Mouse (Mus musculus) stomach, embryonic 15.5 days (tissue): Measurements from ENCODE around the gene Grm1. TPM values are rescaled to one million over a fixed set of nuclear protein-coding genes. Genes with fewer than 3 reads are reported as not detected.

ENCODE experiments used
- ATAC-seq: fragments of 200-750 bp; cut with Nextera tagmentation; 2 replicates; pipeline ENCODE4 v1.8.0; 2017; ENCODE audit warnings: low read depth, moderate number of reproducible peaks, moderate TSS enrichment; ENCODE audit not compliant: insufficient read depth, low FRiP score
- H3K27ac ChIP-seq: fragments of 300-500 bp; sonication (generic); 2 replicates; pipeline ENCODE4 v1.5.1; 2015; ENCODE audit warnings: mild to moderate bottlenecking, inconsistent platforms
- H3K27me3 ChIP-seq: fragments of 300-500 bp; sonication (generic); replicated peaks from 2 replicates; pipeline ENCODE4 v1.6.1; 2015; ENCODE audit warnings: inconsistent platforms
- H3K36me3 ChIP-seq: fragments of 300-500 bp; sonication (generic); 2 replicates; pipeline ENCODE4 v1.6.1; 2015; ENCODE audit warnings: inconsistent platforms
- H3K4me1 ChIP-seq: fragments of 300-500 bp; sonication (generic); 2 replicates; pipeline ENCODE4 v1.6.1; 2015; ENCODE audit warnings: inconsistent platforms
- H3K4me2 ChIP-seq: fragments of 300-500 bp; sonication (generic); 2 replicates; pipeline ENCODE4 v1.6.1; 2015; ENCODE audit warnings: mild to moderate bottlenecking, inconsistent platforms
- H3K4me3 ChIP-seq: fragments of 300-500 bp; sonication (generic); replicated peaks from 2 replicates; pipeline ENCODE4 v1.5.1; 2015; ENCODE audit warnings: inconsistent platforms
- H3K9ac ChIP-seq: fragments of 300-500 bp; sonication (generic); 2 replicates; pipeline ENCODE4 v1.6.1; 2015; ENCODE audit warnings: inconsistent platforms
- H3K9me3 ChIP-seq: fragments of 300-500 bp; sonication (generic); 2 replicates; pipeline ENCODE4 v1.6.1; 2016; ENCODE audit warnings: inconsistent platforms
- WGBS: fragments of 180-500 bp; shearing (Covaris S2); methylation state at CpG from one replicate; pipeline ENCODE4 v1.1.7; 2015; 5-methylcytosine and 5-hydroxymethylcytosine counted together
- polyA plus RNA-seq: library from polyadenylated mRNA; unstranded; fragments of >200 nt; fragmentation: Nextera tagmentation; extraction: Ambion mirVana; gene quantifications from 2 replicates; pipeline ENCODE4 v1.2.1, GENCODE M21; 2015

Grm1 gene
- polyA plus RNA-seq, 1 experiment from 2014 or later, result 0.14 TPM

- H3K4me3 ChIP-seq, result no peak overlapping the region
- no peak overlapping the region for H3K27ac ChIP-seq
- no peaks in the 10 kb centered on the region for H3K36me3 ChIP-seq
- no peaks in the 10 kb centered on the region for H3K4me1 ChIP-seq
- no peak overlapping the region for H3K9ac ChIP-seq
- 87% methylated on average over 2 of the region's 2 CpGs for WGBS
- no peaks in the 10 kb centered on the region for H3K9me3 ChIP-seq
- H3K4me2 ChIP-seq, result no peak overlapping the region
- no peak for ATAC-seq
- H3K27me3 ChIP-seq, result no peaks in the 10 kb centered on the region
Measured at GRCm38 (mm10) chr10:10947531-10947930, 134.6 kb downstream of the Grm1 start.

GRCm38 (mm10) chr10:10944003-10944402 is 138.2 kb downstream of the Grm1 start:
- no peaks in the 10 kb centered on the region for H3K9me3 ChIP-seq
- no peak overlapping the region for H3K9ac ChIP-seq
- no peak for ATAC-seq
- 75% methylated on average over 2 of the region's 2 CpGs for whole genome bisulfite sequencing
- no peak overlapping the region for H3K4me3 ChIP-seq
- H3K4me1 ChIP-seq, result no peaks in the 10 kb centered on the region
- no peaks in the 10 kb centered on the region for H3K27me3 ChIP-seq
- H3K36me3 ChIP-seq, result no peaks in the 10 kb centered on the region
- no peak overlapping the region for H3K27ac ChIP-seq
- no peak overlapping the region for H3K4me2 ChIP-seq

GRCm38 (mm10) chr10:10942248-10942647 is 139.9 kb downstream of the Grm1 start:
- H3K27ac ChIP-seq, result no peak overlapping the region
- H3K9ac ChIP-seq, result no peak overlapping the region
- no peak overlapping the region for H3K4me3 ChIP-seq
- H3K4me2 ChIP-seq, result no peak overlapping the region
- H3K36me3 ChIP-seq, result no peaks in the 10 kb centered on the region
- WGBS, result 85% methylated on average over 6 of the region's 6 CpGs
- ATAC-seq, result no peak
- H3K4me1 ChIP-seq, result no peaks in the 10 kb centered on the region
- H3K27me3 ChIP-seq, result no peaks in the 10 kb centered on the region
- no peaks in the 10 kb centered on the region for H3K9me3 ChIP-seq

GRCm38 (mm10) chr10:10935806-10936205 is 146.3 kb downstream of the Grm1 start:
- Histone ChIP-seq H3K9me3 (no peaks in the 10 kb centered on the region), H3K27ac (no peak overlapping the region), H3K4me3 (no peak overlapping the region), H3K36me3 (no peaks in the 10 kb centered on the region), H3K4me1 (no peaks in the 10 kb centered on the region), H3K27me3 (no peaks in the 10 kb centered on the region), H3K4me2 (no peak overlapping the region), H3K9ac (no peak overlapping the region)
- ATAC-seq, result no peak
- 59% methylated on average over 3 of the region's 3 CpGs for WGBS

- Histone ChIP-seq H3K4me3 (no peak overlapping the region), H3K9me3 (no peaks in the 10 kb centered on the region), H3K9ac (no peak overlapping the region), H3K27ac (no peak overlapping the region), H3K4me1 (no peaks in the 10 kb centered on the region), H3K4me2 (no peak overlapping the region), H3K27me3 (no peaks in the 10 kb centered on the region), H3K36me3 (no peaks in the 10 kb centered on the region)
- 80% methylated on average over 2 of the region's 2 CpGs for WGBS
- ATAC-seq, result no peak
Measured at GRCm38 (mm10) chr10:10929672-10930071, 152.5 kb downstream of the Grm1 start.

- WGBS, result 77% methylated on average over 5 of the region's 5 CpGs
- ATAC-seq, result no peak
- no peaks in the 10 kb centered on the region for H3K27me3 ChIP-seq
Measured at GRCm38 (mm10) chr10:10928798-10929366, 153.3 kb downstream of the Grm1 start.

GRCm38 (mm10) chr10:10917857-10918399 is 164.2 kb downstream of the Grm1 start:
- Histone ChIP-seq H3K9ac (no peak overlapping the region), H3K4me2 (no peak overlapping the region), H3K9me3 (no peaks in the 10 kb centered on the region), H3K27me3 (no peaks in the 10 kb centered on the region), H3K27ac (no peak overlapping the region), H3K4me1 (no peaks in the 10 kb centered on the region), H3K36me3 (no peaks in the 10 kb centered on the region), H3K4me3 (no peak overlapping the region)
- 71% methylated on average over 7 of the region's 7 CpGs for WGBS
- no peak for ATAC-seq

More at GRCm38 (mm10) chr10:10928798-10929366, 153.3 kb downstream of the Grm1 start:
- Histone ChIP-seq H3K9ac (no peak overlapping the region), H3K27ac (no peak overlapping the region), H3K9me3 (no peaks in the 10 kb centered on the region), H3K4me1 (no peaks in the 10 kb centered on the region), H3K4me3 (no peak overlapping the region), H3K36me3 (no peaks in the 10 kb centered on the region), H3K4me2 (no peak overlapping the region)

- no peaks in the 10 kb centered on the region for H3K4me1 ChIP-seq
- ATAC-seq, result no peak
- no peak overlapping the region for H3K4me2 ChIP-seq
- H3K4me3 ChIP-seq, result no peak overlapping the region
- H3K27ac ChIP-seq, result no peak overlapping the region
- H3K9ac ChIP-seq, result no peak overlapping the region
- H3K9me3 ChIP-seq, result no peaks in the 10 kb centered on the region
- H3K27me3 ChIP-seq, result no peaks in the 10 kb centered on the region
- H3K36me3 ChIP-seq, result no peaks in the 10 kb centered on the region
- WGBS, result 69% methylated on average over 4 of the region's 4 CpGs
Measured at GRCm38 (mm10) chr10:10913621-10914020, 168.5 kb downstream of the Grm1 start.

GRCm38 (mm10) chr10:10890221-10890620 is 191.9 kb downstream of the Grm1 start:
- Histone ChIP-seq H3K27me3 (no peaks in the 10 kb centered on the region), H3K4me3 (no peak overlapping the region), H3K27ac (no peak overlapping the region), H3K4me1 (no peaks in the 10 kb centered on the region), H3K36me3 (no peaks in the 10 kb centered on the region), H3K4me2 (no peak overlapping the region), H3K9me3 (no peaks in the 10 kb centered on the region), H3K9ac (no peak overlapping the region)
- ATAC-seq, result no peak
- WGBS, result 42% methylated on average over 1 of the region's 1 CpGs

GRCm38 (mm10) chr10:10888521-10888920 is 193.6 kb downstream of the Grm1 start:
- WGBS, result 69% methylated on average over 9 of the region's 9 CpGs
- no peak overlapping the region for H3K27ac ChIP-seq
- H3K9ac ChIP-seq, result no peak overlapping the region

GRCm38 (mm10) chr10:10884992-10885391 is 197.2 kb downstream of the Grm1 start:
- ATAC-seq, result no peak
- Histone ChIP-seq H3K9ac (no peak overlapping the region), H3K27me3 (no peaks in the 10 kb centered on the region), H3K4me2 (no peak overlapping the region), H3K27ac (no peak overlapping the region), H3K4me1 (no peaks in the 10 kb centered on the region), H3K4me3 (no peak overlapping the region), H3K36me3 (no peaks in the 10 kb centered on the region), H3K9me3 (no peaks in the 10 kb centered on the region)
- WGBS, result 27% methylated on average over 2 of the region's 2 CpGs

More at GRCm38 (mm10) chr10:10888521-10888920, 193.6 kb downstream of the Grm1 start:
- H3K4me2 ChIP-seq, result no peak overlapping the region
- ATAC-seq, result no peak
- no peaks in the 10 kb centered on the region for H3K36me3 ChIP-seq
- H3K9me3 ChIP-seq, result no peaks in the 10 kb centered on the region
- no peaks in the 10 kb centered on the region for H3K27me3 ChIP-seq
- H3K4me3 ChIP-seq, result no peak overlapping the region
- H3K4me1 ChIP-seq, result no peaks in the 10 kb centered on the region

- no peak overlapping the region for H3K9ac ChIP-seq
- no peak overlapping the region for H3K27ac ChIP-seq
- H3K27me3 ChIP-seq, result no peaks in the 10 kb centered on the region
- ATAC-seq, result no peak
- H3K36me3 ChIP-seq, result no peaks in the 10 kb centered on the region
- WGBS, result 39% methylated on average over 3 of the region's 3 CpGs
- no peaks in the 10 kb centered on the region for H3K9me3 ChIP-seq
- no peak overlapping the region for H3K4me3 ChIP-seq
- no peaks in the 10 kb centered on the region for H3K4me1 ChIP-seq
- H3K4me2 ChIP-seq, result no peak overlapping the region
Measured at GRCm38 (mm10) chr10:10872142-10872541, 210.0 kb downstream of the Grm1 start.

- no peaks in the 10 kb centered on the region for H3K36me3 ChIP-seq
- H3K4me3 ChIP-seq, result no peak overlapping the region
- no peak overlapping the region for H3K4me2 ChIP-seq
- WGBS, result 74% methylated on average over 2 of the region's 2 CpGs
- H3K4me1 ChIP-seq, result no peaks in the 10 kb centered on the region
- no peaks in the 10 kb centered on the region for H3K9me3 ChIP-seq
- ATAC-seq, result no peak
- no peaks in the 10 kb centered on the region for H3K27me3 ChIP-seq
- no peak overlapping the region for H3K27ac ChIP-seq
- no peak overlapping the region for H3K9ac ChIP-seq
Measured at GRCm38 (mm10) chr10:10870271-10870670, 211.9 kb downstream of the Grm1 start.
